Mouse (Mus musculus) lung, postnatal 0 days (tissue): ENCODE measurements at regions not wholly inside any gene's neighbourhood (a gene's known extent, or its start where the extent isn't known, plus 50 kb on each side); places are given as distances from the start of the nearest gene placed in this dataset.

Experiments
- CTCF ChIP-seq: IDR thresholded peaks from 2 replicates; pipeline ENCODE4 v1.5.1; 2016; ENCODE audit warnings: antibody characterized with exemption, mild to moderate bottlenecking
- EP300 ChIP-seq: IDR thresholded peaks from 2 replicates; pipeline ENCODE4 v1.6.1; 2016; ENCODE audit warnings: antibody characterized with exemption, mild to moderate bottlenecking, control low read depth

- no peak for TF ChIP-seq EP300
- no peak for TF ChIP-seq CTCF
Measured at GRCm38 (mm10) chr4:64635256-64635962, 488.6 kb upstream of the Pappa start.
